Mouse (Mus musculus): ENCODE data around the gene Gmcl1.
A peak's percentile ranks its signal among the peaks of the same experiment; 100 is the strongest.

Gene Gmcl1

GRCm38 (mm10) chr6:86736313-86736712, 3.1 kb upstream of the Gmcl1 start:
- no peak for DNase-seq (ENCODE audit: low read depth)

- DNase-seq (ENCODE audit: low read depth), result peak; percentile 48
These were observed 658 bp downstream of the Gmcl1 start for GRCm38 (mm10) chr6:86732276-86733173.

GRCm38 (mm10) chr6:86728711-86729110, 4.5 kb downstream of the Gmcl1 start:
- no peak for DNase-seq (ENCODE audit: low read depth)

- DNase-seq (ENCODE audit: low read depth), result no peak
These were observed 11.2 kb downstream of the Gmcl1 start for GRCm38 (mm10) chr6:86721977-86722376.

GRCm38 (mm10) chr6:86708072-86708774, 25.0 kb downstream of the Gmcl1 start:
- no peak for DNase-seq (ENCODE audit: low read depth)

- no peak for DNase-seq (ENCODE audit: low read depth)
These were observed 30.6 kb downstream of the Gmcl1 start for GRCm38 (mm10) chr6:86702577-86702976.

GRCm38 (mm10) chr6:86697903-86698302, 35.3 kb downstream of the Gmcl1 start:
- DNase-seq (ENCODE audit: low read depth), result no peak

GRCm38 (mm10) chr6:86696213-86696612, 37.0 kb downstream of the Gmcl1 start:
- DNase-seq (ENCODE audit: low read depth), result no peak

GRCm38 (mm10) chr6:86694465-86694864, 38.7 kb downstream of the Gmcl1 start:
- peak; percentile 71 for DNase-seq (ENCODE audit: low read depth)

GRCm38 (mm10) chr6:86689671-86690070, 43.5 kb downstream of the Gmcl1 start:
- no peak for DNase-seq (ENCODE audit: low read depth)

- DNase-seq (ENCODE audit: low read depth), result no peak
These were observed 46.2 kb downstream of the Gmcl1 start for GRCm38 (mm10) chr6:86686971-86687370.

- DNase-seq (ENCODE audit: low read depth), result no peak
These were observed 48.5 kb downstream of the Gmcl1 start for GRCm38 (mm10) chr6:86684655-86685011.

- DNase-seq (ENCODE audit: low read depth), result peak; percentile 97
These were observed 49.1 kb downstream of the Gmcl1 start, which contains the start of gene Snrnp27 for GRCm38 (mm10) chr6:86683872-86684654. Gene Snrnp27, minus strand, starts transcription at chr6:86684522.

GRCm38 (mm10) chr6:86681289-86681688, 51.9 kb downstream of the Gmcl1 start:
- DNase-seq (ENCODE audit: low read depth), result no peak

- DNase-seq (ENCODE audit: low read depth), result no peak
These were observed 54.8 kb downstream of the Gmcl1 start for GRCm38 (mm10) chr6:86678341-86678740.

- peak; percentile 93 for DNase-seq (ENCODE audit: low read depth)
These were observed 62.3 kb downstream of the Gmcl1 start for GRCm38 (mm10) chr6:86670873-86671272.

- peak; percentile 100 for DNase-seq (ENCODE audit: low read depth)
These were observed 63.9 kb downstream of the Gmcl1 start for GRCm38 (mm10) chr6:86669240-86669727.

- DNase-seq (ENCODE audit: low read depth), result no peak
These were observed 64.5 kb downstream of the Gmcl1 start, which contains the start of gene Mxd1 for GRCm38 (mm10) chr6:86668580-86669239. Gene Mxd1, minus strand, starts transcription at chr6:86669161.

GRCm38 (mm10) chr6:86667061-86667460, 66.1 kb downstream of the Gmcl1 start:
- no peak for DNase-seq (ENCODE audit: low read depth)

- peak; percentile 43 for DNase-seq (ENCODE audit: low read depth)
These were observed 67.4 kb downstream of the Gmcl1 start for GRCm38 (mm10) chr6:86665560-86666307.

GRCm38 (mm10) chr6:86665076-86665475, 68.1 kb downstream of the Gmcl1 start:
- DNase-seq (ENCODE audit: low read depth), result no peak

Data from 416B (cell line).